Mouse (Mus musculus) MEL (cell line): ENCODE data around the gene Rpgrip1l. TPM values are rescaled to one million over a fixed set of nuclear protein-coding genes. Genes with fewer than 3 reads are reported as not detected.

Experiments
- DNase-seq: peaks from one replicate; pipeline ENCODE4 v3.0.0; 2011; ENCODE audit warnings: low read depth, low spot score
- H3K27ac ChIP-seq: 2 replicates; pipeline ENCODE4 v1.5.1; 2012; ENCODE audit warnings: low read depth, mild to moderate bottlenecking, control low read depth, low read length, moderate library complexity; ENCODE audit not compliant: control insufficient read depth
- H3K27me3 ChIP-seq, 2 experiments: fragments of 150-350 bp in 1 of 2; sonication (generic) in 1 of 2; 2 replicates each; pipeline ENCODE4 v1.6.1; 2012; ENCODE audit warnings: low read length in 2 of 2, mild to moderate bottlenecking in 2 of 2, improper control_type of control experiment in 1 of 2, moderate library complexity in 1 of 2; ENCODE audit not compliant: insufficient read depth in 2 of 2, control insufficient read depth in 1 of 2
- H3K36me3 ChIP-seq, 2 experiments: 2 replicates each; pipeline ENCODE4 v1.6.1; 2012 to 2014; ENCODE audit warnings: low read length in 2 of 2, improper control_type of control experiment in 1 of 2, inconsistent platforms in 1 of 2, mild to moderate bottlenecking in 1 of 2; ENCODE audit not compliant: insufficient read depth in 2 of 2, control insufficient read depth in 1 of 2
- H3K4me1 ChIP-seq, 2 experiments: fragments of 150-350 bp in 1 of 2; sonication (generic) in 1 of 2; 2 replicates each; pipeline ENCODE4 v1.6.1; 2012; ENCODE audit warnings: low read length in 2 of 2, improper control_type of control experiment in 1 of 2, mild to moderate bottlenecking in 1 of 2; ENCODE audit not compliant: insufficient read depth in 2 of 2, control insufficient read depth in 1 of 2
- H3K4me3 ChIP-seq, 2 experiments: fragments of 150-350 bp in 1 of 2; sonication (generic) in 1 of 2; 2 replicates each; pipeline ENCODE4 v1.5.1; 2012; ENCODE audit warnings: low read depth in 2 of 2, low read length in 2 of 2, mild to moderate bottlenecking in 2 of 2, moderate library complexity in 2 of 2, control low read depth in 1 of 2, improper control_type of control experiment in 1 of 2; ENCODE audit not compliant: control insufficient read depth in 1 of 2, insufficient read depth in 1 of 2
- H3K79me2 ChIP-seq: 2 replicates; pipeline ENCODE4 v1.6.1; 2012; ENCODE audit warnings: mild to moderate bottlenecking, low read length, moderate library complexity; ENCODE audit not compliant: control insufficient read depth, poor library complexity, insufficient read depth
- H3K9ac ChIP-seq: 2 replicates; pipeline ENCODE4 v1.6.1; 2012; ENCODE audit warnings: low read depth, mild to moderate bottlenecking, control low read depth, low read length, moderate library complexity; ENCODE audit not compliant: control insufficient read depth, poor library complexity, severe bottlenecking
- H3K9me3 ChIP-seq: fragments of 150-350 bp; sonication (generic); replicated peaks from 2 replicates; pipeline ENCODE4 v1.6.1; 2012; ENCODE audit warnings: mild to moderate bottlenecking, low read length, improper control_type of control experiment, moderate library complexity; ENCODE audit not compliant: insufficient read depth
- BHLHE40 ChIP-seq: IDR thresholded peaks from 2 replicates; pipeline ENCODE4 v1.6.1; 2012; ENCODE audit warnings: low read depth, mild to moderate bottlenecking, inconsistent platforms, low read length, improper control_type of control experiment, borderline replicate concordance
- CHD2 ChIP-seq: IDR thresholded peaks from 2 replicates; pipeline ENCODE4 v1.6.1; 2011; ENCODE audit warnings: low read length, improper control_type of control experiment
- CTCF ChIP-seq, 3 experiments: IDR thresholded peaks in 2 of 3; conservative IDR thresholded peaks in 1 of 3; 2 replicates each; pipeline ENCODE4 v1.5.1; 2011 to 2012; ENCODE audit warnings: low read length in 3 of 3, low read depth in 2 of 3, mild to moderate bottlenecking in 2 of 3, improper control_type of control experiment in 1 of 3, inconsistent platforms in 1 of 3, mixed read lengths in 1 of 3, moderate library complexity in 1 of 3; ENCODE audit not compliant: control insufficient read depth in 1 of 3, insufficient read depth in 1 of 3, poor library complexity in 1 of 3, severe bottlenecking in 1 of 3
- MAX ChIP-seq: IDR thresholded peaks from 2 replicates; pipeline ENCODE4 v1.6.1; 2011; ENCODE audit warnings: low read length, improper control_type of control experiment
- MYB ChIP-seq: IDR thresholded peaks from 2 replicates; pipeline ENCODE4 v1.6.1; 2011; ENCODE audit warnings: mild to moderate bottlenecking, low read depth, low read length, improper control_type of control experiment
- POLR2A ChIP-seq, 2 experiments: IDR thresholded peaks; 2 replicates each; pipeline ENCODE4 v1.6.1; 2011 to 2012; ENCODE audit warnings: low read length in 2 of 2, mild to moderate bottlenecking in 2 of 2, control low read depth in 1 of 2, improper control_type of control experiment in 1 of 2, low read depth in 1 of 2, moderate library complexity in 1 of 2; ENCODE audit not compliant: control insufficient read depth in 1 of 2, insufficient read depth in 1 of 2, poor library complexity in 1 of 2
- POLR2AphosphoS5 ChIP-seq: IDR thresholded peaks from 2 replicates; pipeline ENCODE4 v1.6.1; 2012; ENCODE audit warnings: low read depth, borderline replicate concordance, mild to moderate bottlenecking, inconsistent platforms, low read length, moderate library complexity, mixed read lengths
- RCOR1 ChIP-seq: IDR thresholded peaks from 2 replicates; pipeline ENCODE4 v1.6.1; 2012; ENCODE audit warnings: low read depth, mild to moderate bottlenecking, inconsistent platforms, low read length, improper control_type of control experiment
- SIN3A ChIP-seq: IDR thresholded peaks from 2 replicates; pipeline ENCODE4 v1.6.1; 2012; ENCODE audit warnings: low read length, improper control_type of control experiment, inconsistent platforms
- SMC3 ChIP-seq: IDR thresholded peaks from 2 replicates; pipeline ENCODE4 v1.6.1; 2011; ENCODE audit warnings: low read depth, low read length, improper control_type of control experiment
- TAL1 ChIP-seq: IDR thresholded peaks from 2 replicates; pipeline ENCODE4 v1.6.1; 2012; ENCODE audit warnings: mild to moderate bottlenecking, inconsistent platforms, low read length, moderate library complexity, mixed read lengths
- UBTF ChIP-seq: IDR thresholded peaks from 2 replicates; pipeline ENCODE4 v1.6.1; 2012; ENCODE audit warnings: low read depth, mild to moderate bottlenecking, inconsistent platforms, low read length, improper control_type of control experiment, moderate library complexity, borderline replicate concordance; ENCODE audit not compliant: insufficient read depth
- USF2 ChIP-seq, 2 experiments: IDR thresholded peaks; 2 replicates each; pipeline ENCODE4 v1.6.1; 2011 to 2012; ENCODE audit warnings: improper control_type of control experiment in 2 of 2, low read length in 2 of 2, borderline replicate concordance in 1 of 2, inconsistent platforms in 1 of 2, low read depth in 1 of 2, mild to moderate bottlenecking in 1 of 2; ENCODE audit not compliant: insufficient read depth in 1 of 2
- polyA plus RNA-seq, 2 experiments: library from polyadenylated mRNA; stranded (reverse) in 1 of 2; unstranded in 1 of 2; fragments of >175 nt in 1 of 2; fragments of >200 nt in 1 of 2; gene quantifications; 2 replicates each; pipeline versions ENCODE4 v1.2.1 to v1.2.4; 2012; ENCODE audit warnings: low replicate concordance in 2 of 2, low read depth in 1 of 2; ENCODE audit not compliant: insufficient read length in 2 of 2, insufficient read depth in 1 of 2, missing spikeins in 1 of 2
- total RNA-seq: library from RNA; depleted of rRNA; stranded (reverse); fragments of 300-350 nt; gene quantifications from 2 replicates; pipeline ENCODE4 v1.2.3, GENCODE M21; 2012

The Rpgrip1l gene
- total and polyA plus RNA-seq, 3 experiments = 2.9 to 3.9 TPM; not detected in 1

- H3K79me2 ChIP-seq = peaks cover 5% of the 10 kb centered on the region; the same call in 1 of the 2 replicates
- no peak overlapping the region for H3K27ac ChIP-seq
- no peak for DNase-seq
- no peak overlapping the region for H3K9ac ChIP-seq
- no peaks in the 10 kb centered on the region for H3K9me3 ChIP-seq
- no peaks in the 10 kb centered on the region for H3K27me3 ChIP-seq
- no peak for TF ChIP-seq BHLHE40
- no peak for TF ChIP-seq MYB
- TF ChIP-seq POLR2AphosphoS5 = no peak
- peaks cover 9 to 26% of the 10 kb centered on the region in 2 experiments for H3K4me1 ChIP-seq
- peaks cover 0 to 17% of the 10 kb centered on the region in 2 experiments; a peak in 2 of 4 replicates for H3K36me3 ChIP-seq
- no peak overlapping the region for H3K4me3 ChIP-seq
Observed at GRCm38 (mm10) chr8:91355301-91355905, 42.3 kb upstream of the Rpgrip1l start.

- Histone ChIP-seq H3K27ac (no peak overlapping the region), H3K9me3 (no peaks in the 10 kb centered on the region), H3K4me1 (peaks cover 3 to 20% of the 10 kb centered on the region in 2 experiments), H3K27me3 (no peaks in the 10 kb centered on the region), H3K36me3 (peaks cover 0 to 9% of the 10 kb centered on the region in 2 experiments; a peak in 3 of 4 replicates), H3K4me3 (no peak overlapping the region), H3K79me2 (peaks cover 5% of the 10 kb centered on the region; the same call in 1 of the 2 replicates), H3K9ac (no peak overlapping the region)
- peak; percentile 33 for TF ChIP-seq SMC3
- no peak for TF ChIP-seq MAX
- no peak for TF ChIP-seq UBTF
- TF ChIP-seq CTCF (IDR thresholded peaks at IDR 0.05 in 2 of 3, conservative IDR thresholded peaks at IDR 0.05 in 1 of 3; ENCODE audit: control insufficient read depth in 1 of 3, insufficient read depth in 1 of 3, low read depth in 2 of 3, low read length in 3 of 3, poor library complexity in 1 of 3, severe bottlenecking in 1 of 3) = peak; percentile 24 to 47 (median 41); a peak in 4 of 6 replicates
- TF ChIP-seq SIN3A = no peak
- no peak for DNase-seq
Observed at GRCm38 (mm10) chr8:91353907-91354306, 40.8 kb upstream of the Rpgrip1l start.

GRCm38 (mm10) chr8:91353062-91353461 is 40.0 kb upstream of the Rpgrip1l start:
- TF ChIP-seq USF2 (IDR thresholded peaks at IDR 0.05; ENCODE audit: borderline replicate concordance in 1 of 2, insufficient read depth in 1 of 2, low read depth in 1 of 2, low read length in 2 of 2) = no peak
- no peak for TF ChIP-seq RCOR1
- TF ChIP-seq CHD2 = no peak
- TF ChIP-seq POLR2A (IDR thresholded peaks at IDR 0.05; ENCODE audit: control insufficient read depth in 1 of 2, insufficient read depth in 1 of 2, low read depth in 1 of 2, low read length in 2 of 2, poor library complexity in 1 of 2) = no peak
- no peak for TF ChIP-seq TAL1
- TF ChIP-seq MAX = no peak
- no peak for TF ChIP-seq POLR2AphosphoS5
- Histone ChIP-seq H3K4me3 (no peak overlapping the region), H3K9ac (no peak overlapping the region), H3K27me3 (no peaks in the 10 kb centered on the region), H3K27ac (no peak overlapping the region), H3K79me2 (peaks cover 5% of the 10 kb centered on the region; the same call in 1 of the 2 replicates), H3K36me3 (peaks cover 0 to 9% of the 10 kb centered on the region in 2 experiments; a peak in 3 of 4 replicates), H3K9me3 (no peaks in the 10 kb centered on the region), H3K4me1 (peaks cover 3 to 19% of the 10 kb centered on the region in 2 experiments)
- peak; percentile 46 for DNase-seq
